Mouse (Mus musculus) cerebellum, adult 2 months (tissue): Measurements from ENCODE around the gene Evx2.

Experiments used
- CTCF ChIP-seq: fragments of 200-500 bp; IDR thresholded peaks from 2 replicates; pipeline ENCODE4 v1.5.1; 2011; ENCODE audit warnings: low read depth, mild to moderate bottlenecking, control low read depth, low read length, moderate library complexity, borderline replicate concordance; ENCODE audit not compliant: insufficient read depth
- POLR2A ChIP-seq: fragments of 200-500 bp; IDR thresholded peaks from 2 replicates; pipeline ENCODE4 v1.6.1; 2011; ENCODE audit warnings: low read length, control low read depth, borderline replicate concordance; ENCODE audit not compliant: insufficient read depth

- TF ChIP-seq CTCF (no peak), POLR2A (no peak)
Measured at GRCm38 (mm10) chr2:74657251-74658023, 1.9 kb downstream of the Evx2 start.
